Mouse (Mus musculus): ENCODE measurements around the gene Arl5a. TPM values are rescaled to one million over a fixed set of nuclear protein-coding genes. Genes with fewer than 3 reads are reported as not detected.

Arl5a gene
- 36.4 and 48.1 TPM in 2 replicates for polyA plus RNA-seq (2016; fragmentation: Nextera tagmentation; extraction: Ambion mirVana)

DNA sequence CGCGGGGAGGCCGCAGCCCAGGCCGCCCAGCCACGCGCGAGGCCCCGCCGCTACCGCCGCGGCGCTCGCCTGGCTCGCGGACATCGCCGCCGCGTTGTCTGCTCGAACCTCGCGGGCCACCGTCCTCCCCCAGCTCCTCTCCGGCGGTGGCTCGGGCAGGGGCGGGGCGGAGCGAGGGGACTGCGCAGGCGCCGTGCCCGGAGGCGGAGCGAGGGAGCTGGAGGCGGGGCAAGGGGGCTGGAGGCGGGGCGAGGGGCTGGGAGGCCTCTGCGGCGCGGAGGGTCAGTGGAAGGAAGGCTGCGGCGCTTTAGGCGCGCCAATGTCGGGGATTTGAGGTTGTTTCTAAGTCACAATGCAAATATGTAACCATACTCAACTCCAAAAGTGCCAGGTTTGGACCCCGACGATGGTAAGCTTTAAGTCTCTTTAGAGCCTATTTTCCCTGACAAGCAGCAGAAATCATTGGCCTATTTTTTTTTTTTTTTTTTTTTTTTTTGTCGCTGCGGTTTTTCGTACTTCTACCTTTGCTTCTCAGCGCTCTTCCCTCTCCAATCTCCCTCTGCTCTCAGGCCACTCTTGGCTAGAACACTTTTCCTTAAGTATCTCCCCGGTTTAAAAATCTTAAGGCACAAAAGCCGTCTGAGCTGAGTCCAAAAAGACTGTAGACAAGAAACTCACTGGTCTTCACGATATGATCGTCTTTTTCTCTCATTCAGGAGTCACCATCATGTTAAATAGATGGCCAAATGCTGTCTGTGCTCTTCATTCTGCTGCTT, at the start of gene Arl5a:
Gene Arl5a, minus strand, starts transcription at position 155 of the 776 bp plus-strand sequence.
- Histone ChIP-seq H3K9me3 (no peaks in the 10 kb centered on the region), H3K27me3 (ENCODE audit: insufficient read depth, poor library complexity, severe bottlenecking) (no peaks in the 10 kb centered on the region), H3K27ac (peak within 1 kb of the TSS; percentile 99), H3K4me1 (replicated peaks) (peaks cover 29% of the 10 kb centered on the region), H3K4me3 (peak within 1 kb of the TSS; percentile 96), H3K36me3 (no peaks in the 10 kb centered on the region)
- 1% methylated on average over 57 of the region's 57 CpGs for WGBS
- peak; percentile 96 for DNase-seq (ENCODE audit: low spot score)

DNA sequence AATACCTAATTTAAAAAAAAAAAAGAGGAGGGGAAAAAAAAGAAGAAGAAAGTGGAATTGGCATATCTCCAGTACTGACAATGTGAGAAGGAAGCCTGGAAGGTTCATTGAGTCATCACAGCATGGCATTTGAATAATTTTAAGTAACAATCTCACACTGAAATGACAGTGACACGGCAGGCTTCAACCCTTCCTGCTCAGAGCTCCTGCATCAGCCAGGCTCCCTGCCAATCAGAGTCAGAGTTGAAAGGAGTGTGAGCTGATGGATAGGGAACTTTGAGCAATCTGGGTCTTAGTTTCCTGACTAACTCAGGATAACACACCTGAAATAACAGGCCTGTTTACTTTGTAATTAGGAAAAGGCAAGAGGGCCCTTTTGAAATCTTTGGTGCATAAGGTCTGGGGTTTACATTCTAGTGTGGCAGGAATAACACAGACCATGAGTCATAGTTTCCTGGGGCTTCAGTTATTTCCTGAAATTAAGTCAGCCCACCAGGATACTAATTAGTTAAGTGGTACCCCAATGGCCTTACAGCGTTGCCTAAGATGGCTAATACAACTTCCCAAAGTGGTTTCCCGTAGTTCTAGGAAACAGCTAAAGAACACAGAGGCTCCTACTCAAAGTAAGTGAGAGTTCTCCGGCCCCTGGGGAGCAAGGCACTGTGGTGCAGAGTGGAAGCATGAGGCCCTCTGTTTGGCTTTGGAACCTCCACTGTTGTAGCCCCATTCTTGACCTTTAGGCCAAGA, 47.0 kb upstream of the Arl5a start:
- Histone ChIP-seq H3K36me3 (no peaks in the 10 kb centered on the region), H3K27ac (no peak overlapping the region), H3K4me3 (no peak overlapping the region), H3K27me3 (ENCODE audit: insufficient read depth, poor library complexity, severe bottlenecking) (peaks cover 29% of the 10 kb centered on the region), H3K4me1 (replicated peaks) (no peaks in the 10 kb centered on the region), H3K9me3 (no peaks in the 10 kb centered on the region)
- 49% methylated on average over 4 of the region's 4 CpGs for WGBS
- peak; percentile 21 for DNase-seq (ENCODE audit: low spot score)

DNA sequence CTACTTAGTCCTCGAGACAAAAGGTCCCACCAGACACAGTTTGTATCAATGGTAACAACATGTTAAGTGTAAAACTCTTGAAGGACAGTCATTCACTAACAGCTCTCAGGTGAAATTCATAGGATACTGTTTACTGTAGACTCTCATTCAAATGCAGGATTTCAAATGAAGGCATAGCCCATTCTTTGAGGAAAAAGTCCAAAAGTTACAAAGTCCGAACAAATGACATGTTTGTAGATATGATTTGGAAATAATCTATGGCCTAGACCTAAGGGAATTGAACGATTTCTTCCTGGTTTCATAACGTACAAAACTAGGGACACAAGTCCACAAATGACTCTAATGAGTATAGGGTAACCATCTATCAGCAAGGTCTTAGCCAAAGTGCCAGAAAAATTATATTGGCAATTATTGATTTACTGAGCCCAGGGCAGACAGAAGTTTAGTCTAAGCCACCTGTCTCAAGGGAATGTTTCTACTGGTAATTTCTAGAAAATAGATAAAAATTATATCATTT, 45.4 kb upstream of the Arl5a start:
- 89% methylated on average over 4 of the region's 4 CpGs for WGBS
- Histone ChIP-seq H3K27me3 (ENCODE audit: insufficient read depth, poor library complexity, severe bottlenecking) (peaks cover 21% of the 10 kb centered on the region), H3K9me3 (no peaks in the 10 kb centered on the region)

DNA sequence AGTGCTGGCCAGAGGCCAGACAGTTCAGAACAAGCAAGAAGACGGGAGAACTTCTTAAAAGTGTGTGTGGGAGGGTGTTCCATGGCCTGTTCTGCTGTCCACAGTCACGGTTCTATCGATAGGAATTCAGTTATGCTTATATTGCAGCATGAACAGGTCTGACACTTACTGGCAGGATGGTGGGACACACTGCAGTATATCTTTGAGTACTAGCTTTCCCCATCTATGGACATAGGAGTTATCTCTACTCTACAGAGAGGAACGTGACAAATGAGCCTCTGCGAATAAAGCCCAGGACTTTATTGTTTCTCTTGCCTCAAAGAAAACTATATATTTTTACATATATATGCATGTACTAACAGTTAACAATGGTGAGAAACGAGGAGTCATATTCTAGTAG, 42.9 kb upstream of the Arl5a start:
- WGBS: 90% methylated on average over 6 of the region's 6 CpGs
- Histone ChIP-seq H3K9me3 (no peaks in the 10 kb centered on the region), H3K27ac (no peak overlapping the region), H3K4me1 (replicated peaks) (no peaks in the 10 kb centered on the region), H3K27me3 (ENCODE audit: insufficient read depth, poor library complexity, severe bottlenecking) (peaks cover 8% of the 10 kb centered on the region), H3K4me3 (no peak overlapping the region), H3K36me3 (no peaks in the 10 kb centered on the region)
- no peak for DNase-seq (ENCODE audit: low spot score)

More for the DNA sequence above, 45.4 kb upstream of the Arl5a start:
- Histone ChIP-seq H3K4me1 (replicated peaks) (no peaks in the 10 kb centered on the region), H3K36me3 (no peaks in the 10 kb centered on the region), H3K27ac (no peak overlapping the region), H3K4me3 (no peak overlapping the region)
- DNase-seq (ENCODE audit: low spot score): no peak

DNA sequence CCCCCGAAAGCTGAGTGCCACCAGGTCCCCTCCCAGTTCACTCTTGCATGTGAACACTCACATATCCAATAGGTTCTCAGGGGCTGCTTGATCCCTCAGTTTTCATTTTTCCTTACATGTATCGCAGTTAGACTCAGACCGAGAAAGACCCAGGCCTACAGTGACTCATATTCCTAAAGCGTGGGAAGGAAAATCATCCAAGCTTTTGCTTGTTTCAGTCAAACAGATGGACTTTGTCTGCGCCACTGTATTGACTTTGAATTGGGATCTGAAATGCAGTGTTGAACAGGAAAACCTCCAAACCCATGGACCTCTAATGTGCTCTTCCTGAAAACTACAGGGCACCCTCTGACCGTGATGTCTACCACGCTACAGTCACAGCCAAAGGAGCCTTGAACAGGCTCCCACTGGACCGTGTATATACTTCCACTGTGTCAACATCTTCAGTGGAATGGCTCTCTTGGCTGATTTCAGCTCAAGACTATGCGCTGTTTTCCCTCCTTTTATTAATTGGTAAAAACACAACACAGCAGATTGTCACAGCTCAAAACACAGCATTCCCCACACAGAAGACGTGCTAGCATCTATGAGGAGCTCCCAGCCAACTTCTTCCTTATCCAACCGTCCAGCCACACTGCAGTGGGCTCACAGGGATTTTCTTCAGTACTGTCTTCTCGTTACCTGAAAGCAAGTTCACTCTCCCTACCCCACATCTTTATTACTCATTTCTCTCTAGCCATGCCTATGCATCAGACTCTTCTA, 36.7 kb upstream of the Arl5a start:
- DNase-seq (ENCODE audit: low spot score): no peak
- H3K9me3 ChIP-seq: no peaks in the 10 kb centered on the region

DNA sequence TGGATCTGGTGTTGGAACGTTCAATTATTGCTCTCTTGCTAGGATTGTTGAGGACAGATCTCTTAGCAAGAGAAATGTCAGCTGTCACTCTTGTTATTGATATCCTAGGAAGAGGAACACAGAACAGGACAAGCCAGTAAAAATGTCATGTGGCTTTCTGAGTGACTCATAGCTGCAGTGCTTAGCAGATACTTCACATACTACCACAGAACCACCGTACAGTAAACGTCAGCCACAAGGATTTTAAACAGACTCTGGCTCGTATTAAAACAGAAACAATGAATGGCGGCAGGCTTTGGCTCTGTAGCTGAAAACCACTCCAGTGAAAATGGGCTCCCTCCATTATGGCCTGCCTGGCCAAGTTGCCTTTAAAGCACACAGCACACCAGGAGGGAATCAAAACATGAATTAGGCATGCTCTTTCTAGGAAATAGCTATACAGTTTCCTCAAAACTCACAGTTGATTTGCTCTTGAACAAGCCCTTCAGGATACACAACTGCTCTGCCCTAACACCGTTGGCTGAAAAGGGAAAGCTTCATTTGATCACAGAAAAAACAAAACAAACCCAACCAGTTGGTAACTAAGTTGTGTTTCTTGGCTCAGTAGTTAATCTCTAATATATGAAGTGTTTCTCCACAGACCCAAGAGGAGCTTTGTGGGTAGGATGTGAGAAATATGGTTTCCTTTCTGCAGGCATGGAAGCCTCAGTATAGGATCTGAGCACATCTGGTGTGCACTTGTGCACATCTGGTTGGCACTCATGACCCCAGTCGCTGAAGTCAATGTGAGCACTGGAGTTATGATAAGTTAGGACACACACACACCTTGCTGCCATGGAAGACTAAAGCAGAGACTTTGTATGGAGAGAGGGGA, 31.1 kb upstream of the Arl5a start:
- Histone ChIP-seq H3K27ac (no peak overlapping the region), H3K4me1 (replicated peaks) (no peaks in the 10 kb centered on the region), H3K27me3 (ENCODE audit: insufficient read depth, poor library complexity, severe bottlenecking) (no peaks in the 10 kb centered on the region), H3K36me3 (no peaks in the 10 kb centered on the region), H3K9me3 (no peaks in the 10 kb centered on the region), H3K4me3 (no peak overlapping the region)
- no peak for DNase-seq (ENCODE audit: low spot score)
- 82% methylated on average over 7 of the region's 7 CpGs for WGBS

More for the DNA sequence above, 36.7 kb upstream of the Arl5a start:
- H3K36me3 ChIP-seq: no peaks in the 10 kb centered on the region
- H3K4me3 ChIP-seq: no peak overlapping the region
- H3K27me3 ChIP-seq (ENCODE audit: insufficient read depth, poor library complexity, severe bottlenecking): no peaks in the 10 kb centered on the region
- H3K4me1 ChIP-seq (replicated peaks): no peaks in the 10 kb centered on the region
- no peak overlapping the region for H3K27ac ChIP-seq
- 92% methylated on average over 12 of the region's 12 CpGs for WGBS

DNA sequence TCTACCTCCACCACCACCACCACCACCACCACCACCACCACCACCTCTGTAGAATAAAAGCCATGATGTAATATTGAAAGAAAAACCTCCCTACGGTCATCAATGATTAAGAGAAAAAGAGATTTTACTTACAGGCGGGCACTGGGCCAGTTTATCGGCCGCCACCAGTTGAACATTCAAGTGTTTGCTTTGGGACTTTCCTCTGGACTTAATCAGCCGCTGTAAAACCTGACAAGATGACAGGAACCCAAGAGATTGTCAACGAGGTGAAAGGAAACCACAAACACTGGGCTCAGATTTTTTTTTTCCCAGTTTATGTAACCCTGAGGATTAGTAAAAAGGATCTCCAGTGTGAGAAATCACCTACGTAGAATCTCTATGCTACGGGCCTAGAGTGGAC, 25.1 kb upstream of the Arl5a start:
- Histone ChIP-seq H3K27ac (no peak overlapping the region), H3K4me3 (no peak overlapping the region), H3K4me1 (replicated peaks) (no peaks in the 10 kb centered on the region), H3K36me3 (no peaks in the 10 kb centered on the region), H3K27me3 (ENCODE audit: insufficient read depth, poor library complexity, severe bottlenecking) (no peaks in the 10 kb centered on the region), H3K9me3 (no peaks in the 10 kb centered on the region)
- WGBS: 89% methylated on average over 8 of the region's 8 CpGs
- no peak for DNase-seq (ENCODE audit: low spot score)

DNA sequence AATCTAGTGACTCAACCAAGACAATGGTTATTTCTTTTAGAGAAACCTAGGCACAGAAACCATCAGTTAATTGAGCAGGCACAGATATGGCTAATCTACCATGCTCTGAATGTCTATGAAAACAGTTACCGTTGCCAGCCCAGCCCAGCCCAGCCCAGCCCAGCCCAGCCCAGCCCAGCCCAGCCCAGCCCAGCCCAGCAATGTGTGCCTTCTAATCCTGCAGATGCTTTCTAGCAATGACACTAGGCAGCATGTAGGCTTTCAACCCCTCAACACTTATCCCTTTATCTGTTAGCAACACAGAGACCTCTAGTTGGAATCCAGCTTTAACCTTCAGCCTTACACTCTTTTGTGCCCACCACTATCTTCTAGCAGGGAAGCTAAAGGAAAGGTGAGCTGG, 24.2 kb upstream of the Arl5a start:
- no peak for DNase-seq (ENCODE audit: low spot score)
- 90% methylated on average over 1 of the region's 1 CpGs for WGBS
- no peaks in the 10 kb centered on the region for H3K4me1 ChIP-seq (replicated peaks)
- no peak overlapping the region for H3K27ac ChIP-seq
- no peaks in the 10 kb centered on the region for H3K36me3 ChIP-seq
- H3K4me3 ChIP-seq: no peak overlapping the region
- H3K27me3 ChIP-seq (ENCODE audit: insufficient read depth, poor library complexity, severe bottlenecking): no peaks in the 10 kb centered on the region
- no peaks in the 10 kb centered on the region for H3K9me3 ChIP-seq

DNA sequence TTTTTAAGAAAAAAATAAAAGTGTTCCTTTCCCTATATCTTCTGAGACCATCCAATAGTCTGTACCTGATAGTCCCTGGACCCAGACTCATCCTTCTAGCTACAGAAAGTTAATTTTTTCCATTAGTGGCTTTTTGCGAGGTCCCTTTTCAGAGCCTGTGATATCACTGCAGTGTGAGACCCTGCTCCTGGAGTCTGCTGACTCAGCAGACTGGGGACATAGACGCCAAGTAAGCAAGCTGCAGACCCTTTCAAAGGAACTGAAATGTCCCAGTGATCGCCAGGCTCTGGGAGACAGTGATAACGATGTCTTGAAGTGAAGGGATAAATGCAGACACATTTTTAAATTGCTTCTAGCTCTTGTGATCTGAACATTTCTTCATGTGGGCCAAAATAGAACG, 21.9 kb upstream of the Arl5a start:
- 77% methylated on average over 5 of the region's 5 CpGs for WGBS

DNA sequence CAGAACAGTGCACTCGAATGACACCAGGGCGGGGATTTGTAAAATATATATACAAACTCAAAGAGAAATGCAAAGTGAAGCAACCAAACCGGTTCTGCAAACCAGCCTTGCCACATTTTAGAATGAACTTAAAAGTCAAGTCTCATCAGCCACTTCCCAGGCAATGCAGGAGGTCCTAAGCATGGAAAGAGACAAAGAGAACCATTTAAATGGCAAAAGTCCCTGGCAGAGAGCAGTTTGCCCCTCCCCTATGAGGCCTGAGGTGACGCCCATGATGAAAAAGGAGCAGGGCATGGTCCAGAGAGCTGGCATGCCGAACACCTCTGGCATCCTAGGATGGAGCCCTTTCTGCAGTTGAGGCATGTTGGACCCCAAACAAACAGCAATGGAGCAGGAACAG, 17.4 kb upstream of the Arl5a start:
- Histone ChIP-seq H3K36me3 (no peaks in the 10 kb centered on the region), H3K9me3 (no peaks in the 10 kb centered on the region), H3K27ac (no peak overlapping the region), H3K27me3 (ENCODE audit: insufficient read depth, poor library complexity, severe bottlenecking) (no peaks in the 10 kb centered on the region), H3K4me3 (no peak overlapping the region), H3K4me1 (replicated peaks) (peaks cover 6% of the 10 kb centered on the region)
- WGBS: 32% methylated on average over 5 of the region's 5 CpGs
- no peak for DNase-seq (ENCODE audit: low spot score)

More for the DNA sequence above, 21.9 kb upstream of the Arl5a start:
- no peak for DNase-seq (ENCODE audit: low spot score)
- no peak overlapping the region for H3K27ac ChIP-seq
- no peaks in the 10 kb centered on the region for H3K27me3 ChIP-seq (ENCODE audit: insufficient read depth, poor library complexity, severe bottlenecking)
- H3K9me3 ChIP-seq: no peaks in the 10 kb centered on the region
- no peaks in the 10 kb centered on the region for H3K36me3 ChIP-seq
- no peak overlapping the region for H3K4me3 ChIP-seq
- H3K4me1 ChIP-seq (replicated peaks): peaks cover 6% of the 10 kb centered on the region

DNA sequence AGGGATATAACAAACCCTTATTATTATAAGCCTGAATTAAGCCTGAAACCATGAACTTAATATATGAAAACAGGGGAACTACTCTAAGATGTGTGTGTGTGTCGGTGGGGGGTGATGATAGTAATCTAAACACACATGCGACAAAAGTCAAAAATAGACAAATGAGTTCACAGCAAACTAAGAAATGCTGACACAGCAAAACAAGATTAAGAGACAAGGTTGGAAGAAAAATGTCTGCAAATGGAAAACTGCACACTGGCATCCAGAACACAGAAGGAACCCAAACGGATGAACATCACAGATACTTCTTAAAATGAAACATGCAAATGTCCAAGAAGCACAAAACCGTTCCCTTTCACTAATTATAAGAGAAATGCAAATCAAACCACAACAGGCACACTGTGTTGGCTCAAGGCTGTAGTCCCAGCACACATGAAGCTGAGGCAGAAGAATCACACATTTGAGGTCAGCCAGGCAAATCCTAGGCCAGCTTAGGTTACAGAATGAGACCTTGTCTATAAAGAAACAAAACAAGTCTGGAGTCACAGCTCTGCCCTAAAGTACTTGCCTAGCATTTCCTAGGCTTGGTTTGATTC, 15.8 kb upstream of the Arl5a start:
- H3K36me3 ChIP-seq: no peaks in the 10 kb centered on the region
- no peak overlapping the region for H3K4me3 ChIP-seq
- H3K9me3 ChIP-seq: no peaks in the 10 kb centered on the region
- no peaks in the 10 kb centered on the region for H3K27me3 ChIP-seq (ENCODE audit: insufficient read depth, poor library complexity, severe bottlenecking)
- no peak overlapping the region for H3K27ac ChIP-seq
- DNase-seq (ENCODE audit: low spot score): no peak
- 85% methylated on average over 4 of the region's 4 CpGs for WGBS
- H3K4me1 ChIP-seq (replicated peaks): peaks cover 6% of the 10 kb centered on the region

DNA sequence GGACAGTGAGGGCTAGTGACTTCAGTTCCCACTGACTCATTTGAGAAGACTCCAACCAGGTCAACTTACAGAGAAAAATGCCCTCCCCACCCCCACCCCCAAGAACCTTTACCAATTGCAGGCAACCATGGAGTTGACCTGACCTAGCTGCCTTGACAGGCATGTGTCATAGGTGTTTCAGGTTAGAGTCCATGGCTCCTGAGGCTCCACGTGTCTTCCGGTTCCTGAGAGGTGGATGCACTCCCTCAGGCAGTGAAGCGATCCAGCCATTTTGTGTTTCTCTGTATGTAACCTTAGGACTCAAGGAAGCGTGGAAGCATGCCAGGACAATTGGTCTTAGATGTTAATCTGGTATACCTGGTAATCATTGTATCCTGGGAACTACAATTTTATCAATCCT, 13.7 kb upstream of the Arl5a start:
- H3K4me3 ChIP-seq: no peak overlapping the region
- H3K27ac ChIP-seq: no peak overlapping the region
- WGBS: 85% methylated on average over 4 of the region's 4 CpGs
- H3K36me3 ChIP-seq: no peaks in the 10 kb centered on the region
- DNase-seq (ENCODE audit: low spot score): no peak
- peaks cover 6% of the 10 kb centered on the region for H3K4me1 ChIP-seq (replicated peaks)
- no peaks in the 10 kb centered on the region for H3K9me3 ChIP-seq
- no peaks in the 10 kb centered on the region for H3K27me3 ChIP-seq (ENCODE audit: insufficient read depth, poor library complexity, severe bottlenecking)
